Mouse (Mus musculus) CH12.LX (cell line): Measurements from ENCODE around the gene Gpsm1.

ENCODE experiments used
- CHD1 ChIP-seq: IDR thresholded peaks from 2 replicates; pipeline ENCODE4 v1.6.1; 2012; ENCODE audit warnings: low read depth, low read length, improper control_type of control experiment, inconsistent platforms
- EP300 ChIP-seq: IDR thresholded peaks from 2 replicates; pipeline ENCODE4 v1.6.1; 2011; ENCODE audit warnings: low read length, improper control_type of control experiment
- IRF4 ChIP-seq: IDR thresholded peaks from 2 replicates; pipeline ENCODE4 v1.6.1; 2014; ENCODE audit warnings: low read depth, mild to moderate bottlenecking, inconsistent platforms, low read length, improper control_type of control experiment

DNA sequence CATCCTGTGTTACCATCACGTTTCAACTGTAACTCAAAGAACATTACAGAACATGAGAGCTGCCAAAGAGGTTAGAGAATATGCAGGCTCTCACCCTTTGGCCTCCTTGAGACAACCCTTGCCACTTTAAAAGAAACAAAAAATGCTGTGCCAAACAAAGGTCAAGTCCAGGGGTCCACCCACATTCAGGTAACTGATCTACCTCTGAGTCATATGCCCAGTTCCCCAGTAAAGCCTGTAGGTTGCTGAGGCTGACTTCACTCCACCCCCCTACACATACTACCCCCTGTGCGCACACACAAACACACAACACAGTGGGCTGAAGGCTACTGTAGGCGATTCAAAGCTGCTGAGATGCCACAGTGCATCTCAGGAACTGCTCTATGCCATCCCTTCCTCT is 72.4 kb downstream of the Gpsm1 start:
- TF ChIP-seq EP300 = no peak
- TF ChIP-seq IRF4 = no peak
- no peak for TF ChIP-seq CHD1
